Mouse (Mus musculus): ENCODE measurements around the gene Btbd6.

DNA sequence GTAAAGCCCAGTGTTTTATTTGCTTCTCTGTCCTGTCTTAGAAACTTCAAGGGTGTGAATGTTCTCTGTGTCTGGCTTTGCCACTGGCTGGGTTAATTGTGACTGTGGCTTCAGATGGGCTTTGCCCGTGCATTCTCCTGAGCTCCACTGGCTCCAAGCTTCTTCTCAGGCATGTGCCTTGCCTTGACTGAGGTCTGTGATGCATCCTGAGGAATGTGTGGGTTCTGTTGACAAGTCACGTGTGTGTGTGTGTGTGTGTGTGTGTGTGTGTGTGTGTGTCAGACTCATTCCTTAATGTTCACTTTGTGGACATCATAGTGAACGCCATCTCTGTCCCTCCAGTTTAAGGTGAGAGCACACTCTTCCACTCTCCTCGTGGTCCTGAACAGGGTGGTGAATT, 42.5 kb downstream of the Btbd6 start:
- TF ChIP-seq POLR2A (IDR thresholded peaks at IDR 0.05; ENCODE audit: borderline replicate concordance, insufficient read depth, low read length) (no peak), CTCF (IDR thresholded peaks at IDR 0.05; ENCODE audit: borderline replicate concordance, insufficient read depth, low read depth, low read length) (no peak)

All from cerebellum, adult 2 months (tissue).